Mouse (Mus musculus): Measurements from ENCODE around the gene Ccni. TPM values are rescaled to one million over a fixed set of nuclear protein-coding genes. Genes with fewer than 3 reads are reported as not detected.
A peak's percentile ranks its signal among the peaks of the same experiment; 100 is the strongest.

The Ccni gene
- 214 and 222 TPM in 2 replicates for polyA plus RNA-seq (2011; ENCODE audit: insufficient read depth, insufficient read length, low read depth, missing spikeins)

DNA sequence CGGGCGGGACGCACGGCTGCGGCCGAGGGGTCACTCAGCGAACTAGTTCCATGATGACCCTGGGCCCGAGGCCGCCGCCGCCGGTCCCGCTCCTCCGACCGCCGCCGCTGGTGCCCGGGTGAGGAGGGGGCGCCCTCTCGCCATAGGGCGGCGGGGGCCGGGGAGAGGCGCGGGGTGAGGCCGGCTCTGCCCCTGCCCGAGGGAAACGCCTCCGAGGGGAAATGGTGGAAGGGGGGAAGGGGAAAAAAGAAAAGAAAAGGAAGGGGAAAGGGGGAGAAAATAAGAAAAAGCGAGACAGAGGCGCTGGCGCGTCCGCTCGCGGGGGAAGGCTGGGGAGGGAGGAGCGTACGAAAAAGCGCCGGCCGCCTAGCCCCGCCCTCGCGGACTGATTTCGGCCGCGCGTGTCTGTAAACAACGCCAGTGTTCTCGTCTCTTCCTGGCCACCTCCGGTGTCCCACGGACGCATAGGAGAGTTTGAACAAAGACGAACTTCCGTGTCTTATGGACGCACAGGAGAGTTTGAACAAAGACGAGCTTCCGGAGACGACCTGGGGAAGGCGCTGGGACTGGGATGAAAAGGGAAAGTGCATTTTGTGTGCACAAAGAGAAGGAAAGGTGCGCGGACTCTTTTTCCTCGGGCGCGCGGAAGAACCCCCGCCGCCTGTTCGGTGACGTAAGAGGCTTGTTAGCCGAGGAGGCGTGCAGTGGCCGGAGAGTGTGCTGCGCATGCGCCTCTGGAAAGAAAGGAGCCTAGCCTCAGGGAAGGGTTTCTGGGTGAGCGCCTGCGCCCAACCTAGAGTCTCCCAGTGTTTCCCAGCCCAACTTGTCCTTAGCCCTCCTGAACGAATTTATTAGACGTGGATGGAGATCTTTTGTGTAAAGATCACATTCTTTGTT lies at the start of gene Ccni, which contains the start of gene 2010109A12Rik:
Gene Ccni (minus strand): TSS at position 387 of the 897 bp plus-strand sequence.
Gene 2010109A12Rik (plus strand): TSS at position 410 of the 897 bp plus-strand sequence.
- TF ChIP-seq EP300 (IDR thresholded peaks at IDR 0.05; ENCODE audit: insufficient read depth, low read depth, low read length) (peak; percentile 66; the same call in 1 of the 2 replicates), CTCF (IDR thresholded peaks at IDR 0.05; ENCODE audit: low read depth, low read length) (no peak), POLR2A (IDR thresholded peaks at IDR 0.05; ENCODE audit: insufficient read depth, low read length) (peak; percentile 60)
- Histone ChIP-seq H3K36me3 (ENCODE audit: control insufficient read depth, insufficient read depth, low read length, poor library complexity, severe bottlenecking) (peaks cover 8% of the 10 kb centered on the region), H3K4me1 (ENCODE audit: control insufficient read depth, insufficient read depth, low read length) (no peaks in the 10 kb centered on the region), H3K27ac (ENCODE audit: insufficient read depth, low read length) (peak within 1 kb of the TSS; percentile 86; the same call in 1 of the 2 replicates), H3K27me3 (ENCODE audit: control insufficient read depth, insufficient read depth, low read length, poor library complexity, severe bottlenecking) (no peaks in the 10 kb centered on the region), H3K9ac (ENCODE audit: low read depth, poor library complexity, severe bottlenecking) (peak within 1 kb of the TSS; percentile 98), H3K9me3 (replicated peaks; ENCODE audit: control insufficient read depth, insufficient read depth, low read length, poor library complexity, severe bottlenecking) (no peaks in the 10 kb centered on the region), H3K4me3 (ENCODE audit: low read depth, low read length) (peak within 1 kb of the TSS; percentile 98)

DNA sequence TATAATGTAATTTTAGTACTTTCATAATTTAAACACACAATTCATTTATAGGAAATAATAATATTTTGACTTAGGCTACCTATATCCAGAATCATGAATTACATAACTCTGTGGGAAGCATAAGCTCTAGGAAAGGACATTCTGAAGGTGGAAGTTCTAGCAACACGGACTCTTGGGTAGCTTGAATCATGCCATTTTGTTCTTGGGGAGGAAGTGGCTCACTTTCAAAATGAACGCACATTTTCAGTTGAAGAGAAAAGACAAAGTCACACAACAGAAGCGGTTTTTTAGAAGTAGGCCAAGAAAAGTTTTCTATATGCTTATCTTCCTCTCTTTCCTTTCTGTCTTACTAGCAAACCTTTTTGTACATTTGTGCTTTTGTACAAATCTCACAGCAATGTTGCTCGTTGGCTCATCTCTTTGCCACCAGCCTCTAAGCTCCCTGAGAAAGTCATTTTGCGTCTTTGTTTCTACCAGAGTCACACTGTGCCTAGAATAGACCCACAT lies 49.5 kb upstream of the Ccni start:
- no peak overlapping the region for H3K4me3 ChIP-seq (ENCODE audit: low read depth, low read length)
- no peak overlapping the region for H3K9ac ChIP-seq (ENCODE audit: low read depth, poor library complexity, severe bottlenecking)

DNA sequence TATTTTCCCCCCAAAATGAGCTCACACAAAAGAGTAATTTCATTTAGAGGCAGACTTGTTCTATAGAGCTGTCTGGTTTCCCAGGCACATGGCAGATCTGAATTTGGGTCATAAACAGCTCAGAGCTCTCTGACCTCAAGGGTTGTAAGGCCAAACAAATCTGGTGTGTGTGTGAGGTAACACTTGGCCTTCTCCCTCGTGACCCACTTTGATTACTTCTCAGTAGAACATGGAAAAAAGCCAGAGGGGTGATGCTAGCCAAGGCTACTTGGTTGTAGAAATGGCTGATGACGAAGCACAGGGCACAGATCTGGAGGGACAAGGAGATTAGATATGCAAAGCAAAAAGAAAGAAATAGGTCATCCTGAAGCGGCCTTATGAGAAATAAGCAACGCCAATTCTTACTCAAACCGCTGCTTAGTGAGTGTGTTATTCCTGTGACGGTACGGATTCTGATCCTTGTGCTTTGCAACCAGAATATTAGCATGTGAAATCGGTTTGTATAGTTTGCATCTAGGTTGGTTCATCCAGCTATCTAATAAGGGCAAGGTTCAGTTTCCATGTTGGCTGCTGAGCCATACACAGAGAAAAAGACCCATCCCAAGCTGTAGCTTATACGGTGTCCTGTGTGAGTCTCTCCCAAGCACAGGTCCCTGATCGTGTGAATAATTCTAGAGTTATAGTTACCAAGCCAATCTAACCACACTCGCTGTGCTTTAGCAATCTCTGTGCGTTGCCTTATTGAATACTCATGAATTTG lies 44.9 kb upstream of the Ccni start:
- TF ChIP-seq POLR2A (IDR thresholded peaks at IDR 0.05; ENCODE audit: insufficient read depth, low read length) (no peak), CTCF (IDR thresholded peaks at IDR 0.05; ENCODE audit: low read depth, low read length) (no peak), EP300 (IDR thresholded peaks at IDR 0.05; ENCODE audit: insufficient read depth, low read depth, low read length) (no peak)
- H3K4me3 ChIP-seq (ENCODE audit: low read depth, low read length) = no peak overlapping the region
- no peaks in the 10 kb centered on the region for H3K36me3 ChIP-seq (ENCODE audit: control insufficient read depth, insufficient read depth, low read length, poor library complexity, severe bottlenecking)
- no peak overlapping the region for H3K27ac ChIP-seq (ENCODE audit: insufficient read depth, low read length)
- H3K9me3 ChIP-seq (replicated peaks; ENCODE audit: control insufficient read depth, insufficient read depth, low read length, poor library complexity, severe bottlenecking) = peaks cover 4% of the 10 kb centered on the region; the same call in 1 of the 2 replicates
- no peak overlapping the region for H3K9ac ChIP-seq (ENCODE audit: low read depth, poor library complexity, severe bottlenecking)
- H3K27me3 ChIP-seq (ENCODE audit: control insufficient read depth, insufficient read depth, low read length, poor library complexity, severe bottlenecking) = no peaks in the 10 kb centered on the region
- H3K4me1 ChIP-seq (ENCODE audit: control insufficient read depth, insufficient read depth, low read length) = no peaks in the 10 kb centered on the region

More for the DNA sequence above, 49.5 kb upstream of the Ccni start:
- TF ChIP-seq CTCF (IDR thresholded peaks at IDR 0.05; ENCODE audit: low read depth, low read length) = no peak
- Histone ChIP-seq H3K27ac (ENCODE audit: insufficient read depth, low read length) (no peak overlapping the region), H3K27me3 (ENCODE audit: control insufficient read depth, insufficient read depth, low read length, poor library complexity, severe bottlenecking) (no peaks in the 10 kb centered on the region), H3K4me1 (ENCODE audit: control insufficient read depth, insufficient read depth, low read length) (no peaks in the 10 kb centered on the region), H3K36me3 (ENCODE audit: control insufficient read depth, insufficient read depth, low read length, poor library complexity, severe bottlenecking) (no peaks in the 10 kb centered on the region), H3K9me3 (replicated peaks; ENCODE audit: control insufficient read depth, insufficient read depth, low read length, poor library complexity, severe bottlenecking) (peaks cover 4% of the 10 kb centered on the region; the same call in 1 of the 2 replicates)

DNA sequence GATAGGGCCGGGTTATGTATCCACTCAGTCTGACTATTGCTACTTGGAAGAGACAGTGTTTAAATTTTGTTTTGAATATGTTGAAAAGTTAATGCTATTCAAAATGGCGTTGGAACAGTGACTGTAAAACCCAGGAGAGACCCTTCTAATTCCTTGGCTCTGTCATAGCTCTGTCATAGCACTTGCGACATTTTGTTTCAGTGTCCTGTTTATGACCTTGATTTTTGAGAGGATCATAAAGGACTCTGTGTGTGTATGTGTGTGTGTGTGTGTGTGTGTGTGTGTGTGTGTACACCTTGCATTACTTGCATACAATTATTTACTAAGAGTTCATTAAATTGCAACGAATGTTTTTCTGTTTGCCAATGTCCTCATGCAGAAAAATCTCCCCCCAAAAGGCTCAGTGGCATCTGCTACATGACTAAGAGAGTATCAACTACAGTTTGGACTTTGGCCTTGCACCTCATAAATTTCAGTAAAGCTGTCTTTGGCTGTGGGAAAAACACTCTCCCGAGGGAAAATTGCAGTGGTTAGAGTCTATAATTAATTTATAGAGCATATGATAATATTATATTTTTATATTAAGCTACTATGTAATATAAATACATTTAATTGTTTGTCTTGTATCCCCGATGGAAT lies 43.8 kb upstream of the Ccni start:
- no peak overlapping the region for H3K9ac ChIP-seq (ENCODE audit: low read depth, poor library complexity, severe bottlenecking)
- H3K4me1 ChIP-seq (ENCODE audit: control insufficient read depth, insufficient read depth, low read length) = no peaks in the 10 kb centered on the region
- no peak for TF ChIP-seq EP300 (IDR thresholded peaks at IDR 0.05; ENCODE audit: insufficient read depth, low read depth, low read length)
- no peak for TF ChIP-seq CTCF (IDR thresholded peaks at IDR 0.05; ENCODE audit: low read depth, low read length)
- TF ChIP-seq POLR2A (IDR thresholded peaks at IDR 0.05; ENCODE audit: insufficient read depth, low read length) = no peak
- peaks cover 4% of the 10 kb centered on the region; the same call in 1 of the 2 replicates for H3K9me3 ChIP-seq (replicated peaks; ENCODE audit: control insufficient read depth, insufficient read depth, low read length, poor library complexity, severe bottlenecking)
- no peaks in the 10 kb centered on the region for H3K27me3 ChIP-seq (ENCODE audit: control insufficient read depth, insufficient read depth, low read length, poor library complexity, severe bottlenecking)
- H3K36me3 ChIP-seq (ENCODE audit: control insufficient read depth, insufficient read depth, low read length, poor library complexity, severe bottlenecking) = no peaks in the 10 kb centered on the region
- no peak overlapping the region for H3K27ac ChIP-seq (ENCODE audit: insufficient read depth, low read length)
- no peak overlapping the region for H3K4me3 ChIP-seq (ENCODE audit: low read depth, low read length)

DNA sequence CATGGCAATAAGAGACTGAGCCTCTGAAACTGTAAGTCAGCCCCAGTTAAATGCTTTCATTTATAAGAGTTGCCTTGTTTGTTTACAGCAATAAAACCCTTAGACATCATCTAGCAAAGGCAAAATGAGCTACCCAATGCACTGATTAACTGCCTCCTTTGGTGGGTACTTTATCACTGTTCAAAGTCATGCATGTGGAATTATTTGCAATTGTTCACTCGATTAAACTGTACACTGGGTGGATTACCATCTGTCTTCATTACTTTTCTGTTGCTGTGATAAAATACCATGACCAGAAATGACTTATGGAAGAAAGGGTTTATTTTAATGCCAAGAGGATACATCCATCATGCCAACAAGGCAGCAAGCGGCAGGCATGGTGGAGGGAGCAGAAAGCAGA lies 39.0 kb upstream of the Ccni start:
- no peaks in the 10 kb centered on the region for H3K9me3 ChIP-seq (replicated peaks; ENCODE audit: control insufficient read depth, insufficient read depth, low read length, poor library complexity, severe bottlenecking)
- no peak for TF ChIP-seq EP300 (IDR thresholded peaks at IDR 0.05; ENCODE audit: insufficient read depth, low read depth, low read length)
- no peak for TF ChIP-seq CTCF (IDR thresholded peaks at IDR 0.05; ENCODE audit: low read depth, low read length)
- TF ChIP-seq POLR2A (IDR thresholded peaks at IDR 0.05; ENCODE audit: insufficient read depth, low read length) = no peak
- no peak overlapping the region for H3K27ac ChIP-seq (ENCODE audit: insufficient read depth, low read length)
- H3K27me3 ChIP-seq (ENCODE audit: control insufficient read depth, insufficient read depth, low read length, poor library complexity, severe bottlenecking) = no peaks in the 10 kb centered on the region
- no peaks in the 10 kb centered on the region for H3K36me3 ChIP-seq (ENCODE audit: control insufficient read depth, insufficient read depth, low read length, poor library complexity, severe bottlenecking)
- H3K4me3 ChIP-seq (ENCODE audit: low read depth, low read length) = no peak overlapping the region
- H3K4me1 ChIP-seq (ENCODE audit: control insufficient read depth, insufficient read depth, low read length) = no peaks in the 10 kb centered on the region
- no peak overlapping the region for H3K9ac ChIP-seq (ENCODE audit: low read depth, poor library complexity, severe bottlenecking)
